Mouse (Mus musculus) spleen, adult 2 months (tissue): ENCODE data around the gene Rel. TPM values are rescaled to one million over a fixed set of nuclear protein-coding genes. Genes with fewer than 3 reads are reported as not detected.

Experiments
- DNase-seq, 2 experiments: peaks; one replicate each; pipeline versions ENCODE4 v3.0.0 to v3.0.0-alpha.2; 2012 to 2021; ENCODE audit warnings: low spot score in 2 of 2, low read depth in 1 of 2
- H3K27ac ChIP-seq: fragments of 200-500 bp; 2 replicates; pipeline ENCODE4 v1.5.1; 2012; ENCODE audit warnings: low read length, inconsistent platforms; ENCODE audit not compliant: insufficient read depth
- H3K27me3 ChIP-seq: fragments of 200-500 bp; 2 replicates; pipeline ENCODE4 v1.6.1; 2012; ENCODE audit warnings: mild to moderate bottlenecking, moderate library complexity, low read length, inconsistent platforms; ENCODE audit not compliant: control insufficient read depth, insufficient read depth
- H3K36me3 ChIP-seq: fragments of 200-500 bp; 2 replicates; pipeline ENCODE4 v1.6.1; 2012; ENCODE audit warnings: mild to moderate bottlenecking, low read length, inconsistent platforms; ENCODE audit not compliant: control insufficient read depth, insufficient read depth
- H3K4me1 ChIP-seq: fragments of 200-500 bp; 2 replicates; pipeline ENCODE4 v1.6.1; 2011; ENCODE audit warnings: inconsistent platforms; ENCODE audit not compliant: control insufficient read depth, insufficient read depth, insufficient read length
- H3K4me3 ChIP-seq: fragments of 200-500 bp; 2 replicates; pipeline ENCODE4 v1.5.1; 2011; ENCODE audit warnings: mild to moderate bottlenecking, inconsistent platforms; ENCODE audit not compliant: insufficient read depth, insufficient read length; ENCODE audit errors: extremely low read depth
- CTCF ChIP-seq: fragments of 200-500 bp; IDR thresholded peaks from 2 replicates; pipeline ENCODE4 v1.5.1; 2011; ENCODE audit warnings: mild to moderate bottlenecking, inconsistent platforms; ENCODE audit not compliant: insufficient read depth, insufficient read length, insufficient replicate concordance; ENCODE audit errors: extremely low read depth
- POLR2A ChIP-seq: fragments of 200-500 bp; IDR thresholded peaks from 2 replicates; pipeline ENCODE4 v1.6.1; 2011; ENCODE audit warnings: low read depth, low read length, inconsistent platforms
- WGBS: fragments of 180-500 bp; shearing (Covaris S2); methylation state at CpG from one replicate; pipeline ENCODE4 v1.1.7; 2018; 5-methylcytosine and 5-hydroxymethylcytosine counted together
- polyA plus RNA-seq: library from polyadenylated mRNA; depleted of rRNA; stranded (reverse); fragments of >200 nt; gene quantifications from 2 replicates; pipeline ENCODE4 v1.2.3, GENCODE M21; 2012; rRNA removed

The Rel gene
- polyA plus RNA-seq, 1 experiment, result 12.4 TPM

- 22% methylated on average over 1 of the region's 1 CpGs for WGBS
- TF ChIP-seq CTCF (no peak), POLR2A (no peak)
- Histone ChIP-seq H3K27ac (peak overlapping the region; percentile 94), H3K27me3 (no peaks in the 10 kb centered on the region), H3K4me3 (no peak overlapping the region), H3K36me3 (no peaks in the 10 kb centered on the region), H3K4me1 (peaks cover 23% of the 10 kb centered on the region)
- DNase-seq, result no peak
Measured at GRCm38 (mm10) chr11:23688060-23688459, 82.7 kb downstream of the Rel start.

Other genes with a start within 250 kb of the Rel start
- gene 1700093K21Rik, start 249.8 kb downstream of the Rel start, polyA plus RNA-seq, result not detected in 2 replicates
- gene 0610010F05Rik, start 137.3 kb downstream of the Rel start, polyA plus RNA-seq, result 0.39 and 1.4 TPM in 2 replicates
- gene Pus10, start 105.3 kb downstream of the Rel start, polyA plus RNA-seq, result 1.5 TPM in 2 replicates
- gene Pex13, start 105.0 kb downstream of the Rel start, polyA plus RNA-seq, result 2.6 and 2.9 TPM in 2 replicates
- gene Papolg, start 124.3 kb upstream of the Rel start, polyA plus RNA-seq, result 3.1 and 3.7 TPM in 2 replicates